Mouse (Mus musculus) heart, postnatal 36 days (tissue): ENCODE measurements around the gene Oard1. TPM values are rescaled to one million over a fixed set of nuclear protein-coding genes. Genes with fewer than 3 reads are reported as not detected.

ENCODE experiments used
- total RNA-seq, 2 experiments: library from RNA; stranded (reverse); gene quantifications; 2 replicates each; pipeline ENCODE4 v1.2.3; 2021

Gene Oard1
- total RNA-seq, 2 experiments from 2014 or later: 15.8 to 16.3 TPM

Other genes starting within 250 kb of the Oard1 start
- not detected for gene A530064D06Rik, start 242.7 kb upstream of the Oard1 start, total RNA-seq
- not detected for gene Trem1, start 177.2 kb upstream of the Oard1 start, total RNA-seq
- not detected for gene Trem3, start 162.2 kb upstream of the Oard1 start, total RNA-seq
- gene Treml4, start 145.7 kb upstream of the Oard1 start, total RNA-seq: under 1 TPM in 1 of 2 experiments, not detected in 1; 0.19 TPM
- under 1 TPM; 0.58 to 0.62 TPM for gene Treml2, start 110.5 kb upstream of the Oard1 start, total RNA-seq
- gene B430306N03Rik, start 93.9 kb upstream of the Oard1 start, total RNA-seq: under 1 TPM; 0.17 to 0.41 TPM
- 1 to 10 TPM; 1.5 to 2.2 TPM for gene Trem2, start 63.6 kb upstream of the Oard1 start, total RNA-seq
- gene Treml1, start 50.1 kb upstream of the Oard1 start, total RNA-seq: under 1 TPM; 0.35 to 0.36 TPM
- 10 to 100 TPM; 15.3 to 20.6 TPM for gene Nfya, start 108 bp upstream of the Oard1 start, total RNA-seq
- gene Apobec2, start 22.9 kb downstream of the Oard1 start, total RNA-seq: 100 to 1,000 TPM; 236 to 256 TPM
- under 1 TPM; 0.27 to 0.64 TPM for gene Tspo2, start 41.5 kb downstream of the Oard1 start, total RNA-seq
- under 1 TPM in 1 of 2 experiments, not detected in 1; 0.24 TPM for gene Unc5cl, start 44.9 kb downstream of the Oard1 start, total RNA-seq